Mouse (Mus musculus) MEL (cell line): ENCODE measurements around the gene Tex2.

Experiments
- CTCF ChIP-seq, 3 experiments: IDR thresholded peaks in 2 of 3; conservative IDR thresholded peaks in 1 of 3; 2 replicates each; pipeline ENCODE4 v1.5.1; 2011 to 2012; ENCODE audit warnings: low read length in 3 of 3, low read depth in 2 of 3, mild to moderate bottlenecking in 2 of 3, improper control_type of control experiment in 1 of 3, inconsistent platforms in 1 of 3, mixed read lengths in 1 of 3, moderate library complexity in 1 of 3; ENCODE audit not compliant: control insufficient read depth in 1 of 3, insufficient read depth in 1 of 3, poor library complexity in 1 of 3, severe bottlenecking in 1 of 3
- EP300 ChIP-seq, 2 experiments: IDR thresholded peaks; 2 replicates each; pipeline ENCODE4 v1.6.1; 2011; ENCODE audit warnings: improper control_type of control experiment in 2 of 2, low read length in 2 of 2, low read depth in 1 of 2, mild to moderate bottlenecking in 1 of 2
- GABPA ChIP-seq: IDR thresholded peaks from 2 replicates; pipeline ENCODE4 v1.6.1; 2012; ENCODE audit warnings: low read depth, mild to moderate bottlenecking, inconsistent platforms, low read length, improper control_type of control experiment, moderate library complexity
- NELFE ChIP-seq: IDR thresholded peaks from 2 replicates; pipeline ENCODE4 v1.6.1; 2011; ENCODE audit warnings: low read depth, low read length, improper control_type of control experiment
- TAL1 ChIP-seq: IDR thresholded peaks from 2 replicates; pipeline ENCODE4 v1.6.1; 2012; ENCODE audit warnings: mild to moderate bottlenecking, inconsistent platforms, low read length, moderate library complexity, mixed read lengths
- TBP ChIP-seq: IDR thresholded peaks from 2 replicates; pipeline ENCODE4 v1.8.0; 2011; ENCODE audit warnings: low read depth, low read length, improper control_type of control experiment

- no peak for TF ChIP-seq CTCF (IDR thresholded peaks at IDR 0.05 in 2 of 3, conservative IDR thresholded peaks at IDR 0.05 in 1 of 3; ENCODE audit: control insufficient read depth in 1 of 3, insufficient read depth in 1 of 3, low read depth in 2 of 3, low read length in 3 of 3, poor library complexity in 1 of 3, severe bottlenecking in 1 of 3)
- no peak for TF ChIP-seq NELFE
- no peak for TF ChIP-seq EP300 (IDR thresholded peaks at IDR 0.05; ENCODE audit: low read depth in 1 of 2, low read length in 2 of 2)
- 0 out of 2 replicates have a peak, but pooled peaks have one; percentile 12 for TF ChIP-seq TBP
- no peak for TF ChIP-seq GABPA
- no peak; the same call in 1 of the 2 replicates for TF ChIP-seq TAL1
Observed at GRCm38 (mm10) chr11:106485611-106486010, 127.6 kb downstream of the Tex2 start.
